Mouse (Mus musculus) stomach, embryonic 15.5 days (tissue): ENCODE measurements around the gene Gda. TPM values are rescaled to one million over a fixed set of nuclear protein-coding genes. Genes with fewer than 3 reads are reported as not detected.
A peak's percentile ranks its signal among the peaks of the same experiment; 100 is the strongest.

Experiments
- ATAC-seq: fragments of 200-750 bp; cut with Nextera tagmentation; 2 replicates; pipeline ENCODE4 v1.8.0; 2017; ENCODE audit warnings: low read depth, moderate number of reproducible peaks, moderate TSS enrichment; ENCODE audit not compliant: insufficient read depth, low FRiP score
- H3K27ac ChIP-seq: fragments of 300-500 bp; sonication (generic); 2 replicates; pipeline ENCODE4 v1.5.1; 2015; ENCODE audit warnings: mild to moderate bottlenecking, inconsistent platforms
- H3K27me3 ChIP-seq: fragments of 300-500 bp; sonication (generic); replicated peaks from 2 replicates; pipeline ENCODE4 v1.6.1; 2015; ENCODE audit warnings: inconsistent platforms
- H3K36me3 ChIP-seq: fragments of 300-500 bp; sonication (generic); 2 replicates; pipeline ENCODE4 v1.6.1; 2015; ENCODE audit warnings: inconsistent platforms
- H3K4me1 ChIP-seq: fragments of 300-500 bp; sonication (generic); 2 replicates; pipeline ENCODE4 v1.6.1; 2015; ENCODE audit warnings: inconsistent platforms
- H3K4me2 ChIP-seq: fragments of 300-500 bp; sonication (generic); 2 replicates; pipeline ENCODE4 v1.6.1; 2015; ENCODE audit warnings: mild to moderate bottlenecking, inconsistent platforms
- H3K4me3 ChIP-seq: fragments of 300-500 bp; sonication (generic); replicated peaks from 2 replicates; pipeline ENCODE4 v1.5.1; 2015; ENCODE audit warnings: inconsistent platforms
- H3K9ac ChIP-seq: fragments of 300-500 bp; sonication (generic); 2 replicates; pipeline ENCODE4 v1.6.1; 2015; ENCODE audit warnings: inconsistent platforms
- H3K9me3 ChIP-seq: fragments of 300-500 bp; sonication (generic); 2 replicates; pipeline ENCODE4 v1.6.1; 2016; ENCODE audit warnings: inconsistent platforms
- WGBS: fragments of 180-500 bp; shearing (Covaris S2); methylation state at CpG from one replicate; pipeline ENCODE4 v1.1.7; 2015; 5-methylcytosine and 5-hydroxymethylcytosine counted together
- polyA plus RNA-seq: library from polyadenylated mRNA; unstranded; fragments of >200 nt; fragmentation: Nextera tagmentation; extraction: Ambion mirVana; gene quantifications from 2 replicates; pipeline ENCODE4 v1.2.1, GENCODE M21; 2015

Gene Gda
- polyA plus RNA-seq, 1 experiment from 2014 or later, result 2.7 TPM

GRCm38 (mm10) chr19:21482096-21482495, 8.9 kb upstream of the Gda start:
- 77% methylated on average over 2 of the region's 2 CpGs for WGBS
- H3K9ac ChIP-seq, result no peak overlapping the region

GRCm38 (mm10) chr19:21481031-21481430, 7.8 kb upstream of the Gda start:
- Histone ChIP-seq H3K36me3 (no peaks in the 10 kb centered on the region), H3K4me2 (no peak overlapping the region), H3K4me3 (no peak overlapping the region), H3K27ac (no peak overlapping the region), H3K4me1 (no peaks in the 10 kb centered on the region), H3K9me3 (no peaks in the 10 kb centered on the region), H3K27me3 (no peaks in the 10 kb centered on the region), H3K9ac (no peak overlapping the region)
- no peak for ATAC-seq
- 91% methylated on average over 1 of the region's 1 CpGs for WGBS

More at GRCm38 (mm10) chr19:21482096-21482495, 8.9 kb upstream of the Gda start:
- ATAC-seq, result no peak
- H3K27ac ChIP-seq, result no peak overlapping the region
- no peaks in the 10 kb centered on the region for H3K9me3 ChIP-seq
- no peaks in the 10 kb centered on the region for H3K36me3 ChIP-seq
- H3K4me2 ChIP-seq, result no peak overlapping the region
- no peak overlapping the region for H3K4me3 ChIP-seq
- H3K27me3 ChIP-seq, result no peaks in the 10 kb centered on the region
- no peaks in the 10 kb centered on the region for H3K4me1 ChIP-seq

- Histone ChIP-seq H3K27me3 (no peaks in the 10 kb centered on the region), H3K4me2 (no peak overlapping the region), H3K4me3 (no peak overlapping the region), H3K36me3 (no peaks in the 10 kb centered on the region), H3K27ac (no peak overlapping the region), H3K9ac (no peak overlapping the region), H3K9me3 (no peaks in the 10 kb centered on the region), H3K4me1 (no peaks in the 10 kb centered on the region)
- 51% methylated on average over 2 of the region's 2 CpGs for WGBS
- ATAC-seq, result no peak
Measured at GRCm38 (mm10) chr19:21480053-21480419, 6.8 kb upstream of the Gda start.

- H3K4me2 ChIP-seq, result no peak overlapping the region
- no peaks in the 10 kb centered on the region for H3K9me3 ChIP-seq
- no peak for ATAC-seq
- H3K4me3 ChIP-seq, result no peak overlapping the region
- H3K27ac ChIP-seq, result no peak overlapping the region
- no peaks in the 10 kb centered on the region for H3K27me3 ChIP-seq
- no peaks in the 10 kb centered on the region for H3K4me1 ChIP-seq
- H3K9ac ChIP-seq, result no peak overlapping the region
- no peaks in the 10 kb centered on the region for H3K36me3 ChIP-seq
- WGBS, result 40% methylated on average over 18 of the region's 18 CpGs
Measured at GRCm38 (mm10) chr19:21479183-21480052, 6.2 kb upstream of the Gda start.

GRCm38 (mm10) chr19:21478538-21478937, 5.3 kb upstream of the Gda start:
- H3K27ac ChIP-seq, result no peak overlapping the region
- no peaks in the 10 kb centered on the region for H3K4me1 ChIP-seq
- no peaks in the 10 kb centered on the region for H3K9me3 ChIP-seq
- no peak overlapping the region for H3K4me3 ChIP-seq
- 48% methylated on average over 3 of the region's 3 CpGs for WGBS
- no peak overlapping the region for H3K4me2 ChIP-seq
- no peaks in the 10 kb centered on the region for H3K27me3 ChIP-seq
- H3K36me3 ChIP-seq, result no peaks in the 10 kb centered on the region
- ATAC-seq, result no peak
- no peak overlapping the region for H3K9ac ChIP-seq

- no peaks in the 10 kb centered on the region for H3K9me3 ChIP-seq
- no peak for ATAC-seq
- H3K36me3 ChIP-seq, result no peaks in the 10 kb centered on the region
- H3K9ac ChIP-seq, result no peak overlapping the region
- no peaks in the 10 kb centered on the region for H3K4me1 ChIP-seq
- no peak overlapping the region for H3K27ac ChIP-seq
- 0 out of 2 replicates have a peak, but pooled peaks cover 4% of the 10 kb centered on the region for H3K27me3 ChIP-seq
- H3K4me2 ChIP-seq, result no peak overlapping the region
- 86% methylated on average over 2 of the region's 2 CpGs for WGBS
- no peak overlapping the region for H3K4me3 ChIP-seq
Measured at GRCm38 (mm10) chr19:21477780-21478179, 4.5 kb upstream of the Gda start.

- Histone ChIP-seq H3K9me3 (no peaks in the 10 kb centered on the region), H3K4me1 (no peaks in the 10 kb centered on the region; the same call in 1 of the 2 replicates), H3K9ac (no peak overlapping the region), H3K36me3 (no peaks in the 10 kb centered on the region), H3K4me3 (no peak overlapping the region), H3K4me2 (no peak overlapping the region), H3K27me3 (peaks cover 11% of the 10 kb centered on the region), H3K27ac (no peak overlapping the region)
- 66% methylated on average over 3 of the region's 3 CpGs for WGBS
- ATAC-seq, result no peak
Measured at GRCm38 (mm10) chr19:21476782-21477181, 3.5 kb upstream of the Gda start.

- Histone ChIP-seq H3K4me2 (peak overlapping the region; percentile 90), H3K36me3 (no peaks in the 10 kb centered on the region), H3K9me3 (no peaks in the 10 kb centered on the region), H3K27ac (no peak overlapping the region), H3K27me3 (peaks cover 11% of the 10 kb centered on the region), H3K9ac (peak overlapping the region; percentile 30; the same call in 1 of the 2 replicates), H3K4me1 (no peaks in the 10 kb centered on the region; the same call in 1 of the 2 replicates), H3K4me3 (peak overlapping the region; percentile 45)
- WGBS, result 2% methylated on average over 48 of the region's 48 CpGs
- peak; percentile 79 for ATAC-seq
Measured at GRCm38 (mm10) chr19:21472121-21472780, 994 bp downstream of the Gda start.

GRCm38 (mm10) chr19:21461221-21461960, 11.9 kb downstream of the Gda start:
- no peak for ATAC-seq
- Histone ChIP-seq H3K4me3 (no peak overlapping the region), H3K4me2 (no peak overlapping the region), H3K27ac (no peak overlapping the region), H3K27me3 (no peaks in the 10 kb centered on the region), H3K4me1 (no peaks in the 10 kb centered on the region), H3K36me3 (no peaks in the 10 kb centered on the region), H3K9ac (no peak overlapping the region), H3K9me3 (no peaks in the 10 kb centered on the region)
- WGBS, result 66% methylated on average over 5 of the region's 5 CpGs

- Histone ChIP-seq H3K9me3 (no peaks in the 10 kb centered on the region), H3K27ac (no peak overlapping the region), H3K4me2 (no peak overlapping the region), H3K9ac (no peak overlapping the region), H3K27me3 (no peaks in the 10 kb centered on the region), H3K4me3 (no peak overlapping the region), H3K4me1 (no peaks in the 10 kb centered on the region), H3K36me3 (no peaks in the 10 kb centered on the region)
- 78% methylated on average over 4 of the region's 4 CpGs for WGBS
- no peak for ATAC-seq
Measured at GRCm38 (mm10) chr19:21457461-21457860, 15.8 kb downstream of the Gda start.

- no peak overlapping the region for H3K9ac ChIP-seq
- no peaks in the 10 kb centered on the region for H3K4me1 ChIP-seq
- 78% methylated on average over 3 of the region's 3 CpGs for WGBS
- no peaks in the 10 kb centered on the region for H3K9me3 ChIP-seq
- no peaks in the 10 kb centered on the region for H3K27me3 ChIP-seq
- no peak for ATAC-seq
- H3K36me3 ChIP-seq, result no peaks in the 10 kb centered on the region
- no peak overlapping the region for H3K4me3 ChIP-seq
- no peak overlapping the region for H3K27ac ChIP-seq
- no peak overlapping the region for H3K4me2 ChIP-seq
Measured at GRCm38 (mm10) chr19:21441787-21442186, 31.5 kb downstream of the Gda start.

GRCm38 (mm10) chr19:21440841-21441240, 32.4 kb downstream of the Gda start:
- Histone ChIP-seq H3K36me3 (no peaks in the 10 kb centered on the region), H3K4me3 (no peak overlapping the region), H3K9ac (no peak overlapping the region), H3K27me3 (no peaks in the 10 kb centered on the region), H3K4me1 (no peaks in the 10 kb centered on the region), H3K9me3 (no peaks in the 10 kb centered on the region), H3K4me2 (no peak overlapping the region), H3K27ac (no peak overlapping the region)
- no peak for ATAC-seq
- 78% methylated on average over 6 of the region's 6 CpGs for WGBS
